Mouse (Mus musculus) brain, embryonic 18.5 days (tissue): ENCODE results near the gene Gal3st2c.
"Not testable (repeated sequence)": the region's sequence is repeated elsewhere in the genome, so short reads cannot be mapped to it uniquely, and the experiment has no call there.

Experiments used
- DNase-seq: peaks from one replicate; pipeline ENCODE4 v3.0.0-alpha.2; 2012; ENCODE audit warnings: low read depth, low spot score

The Gal3st2c gene

DNA sequence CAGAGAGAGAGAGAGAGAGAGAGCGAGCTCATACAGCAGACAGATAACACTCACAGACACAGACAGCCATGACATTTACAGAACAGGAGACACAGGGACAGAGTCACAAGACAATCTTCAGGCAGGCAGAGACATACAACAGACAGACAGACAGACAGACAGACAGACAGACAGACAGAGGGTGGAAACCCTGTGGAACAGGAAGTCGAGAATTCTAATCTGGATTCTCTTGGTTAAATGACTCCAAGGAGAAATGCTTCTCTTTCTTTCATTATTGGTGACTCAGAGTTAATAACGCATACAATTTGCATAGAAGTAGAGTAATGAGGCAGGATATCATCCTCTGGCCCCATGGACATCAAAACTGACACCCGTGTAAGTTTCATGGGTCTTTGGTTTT, 56.2 kb downstream of the Gal3st2c start:
- DNase-seq, result no peak

DNA sequence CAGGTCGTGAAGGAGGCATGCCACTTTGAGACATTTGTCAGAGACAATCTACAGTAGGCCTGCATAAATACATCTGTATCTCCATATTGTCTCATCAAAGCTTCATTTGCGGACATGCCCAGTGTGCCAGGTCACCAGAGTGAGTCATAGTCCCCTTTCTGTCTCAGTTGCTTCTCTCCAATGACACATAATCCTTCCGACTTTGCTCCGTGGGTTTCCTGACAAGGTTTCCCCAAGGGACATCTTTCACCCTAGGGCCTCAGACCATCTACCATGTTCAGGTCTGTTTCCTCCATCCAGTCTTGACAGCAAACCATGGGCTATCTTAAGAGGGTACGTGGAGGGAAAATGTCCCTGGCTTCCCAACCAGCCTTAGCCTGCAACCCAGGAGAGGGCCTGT, 60.8 kb downstream of the Gal3st2c start:
- no peak for DNase-seq

GRCm38 (mm10) chr1:94052373-94052772, 62.1 kb downstream of the Gal3st2c start, which contains the start of gene Pdcd1:
TSS of gene Pdcd1 (minus strand) at chr1:94052553.
- no peak for DNase-seq

- no peak for DNase-seq
These were observed 63.4 kb downstream of the Gal3st2c start for GRCm38 (mm10) chr1:94053530-94054216.

DNA sequence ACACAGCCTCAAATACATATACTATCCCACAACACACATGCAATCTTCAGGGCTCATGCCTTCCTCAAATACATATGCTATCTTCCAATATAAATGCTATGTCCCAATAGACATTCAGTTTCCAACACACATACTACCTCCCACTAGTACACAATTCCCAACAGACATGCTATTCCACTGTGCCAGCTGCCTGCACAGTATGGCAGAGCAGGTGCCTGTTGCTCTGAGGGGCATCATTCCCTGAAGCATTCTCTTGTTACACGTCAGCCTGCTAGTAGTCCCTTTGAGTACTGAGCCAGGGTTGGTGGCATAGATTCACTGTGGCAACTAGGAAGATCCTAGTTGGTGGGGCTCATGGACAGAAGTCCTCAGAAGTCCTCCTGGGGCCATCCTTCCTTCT, 64.2 kb downstream of the Gal3st2c start:
- DNase-seq, result no peak

GRCm38 (mm10) chr1:94055966-94056365, 65.7 kb downstream of the Gal3st2c start:
- DNase-seq, result no peak

DNA sequence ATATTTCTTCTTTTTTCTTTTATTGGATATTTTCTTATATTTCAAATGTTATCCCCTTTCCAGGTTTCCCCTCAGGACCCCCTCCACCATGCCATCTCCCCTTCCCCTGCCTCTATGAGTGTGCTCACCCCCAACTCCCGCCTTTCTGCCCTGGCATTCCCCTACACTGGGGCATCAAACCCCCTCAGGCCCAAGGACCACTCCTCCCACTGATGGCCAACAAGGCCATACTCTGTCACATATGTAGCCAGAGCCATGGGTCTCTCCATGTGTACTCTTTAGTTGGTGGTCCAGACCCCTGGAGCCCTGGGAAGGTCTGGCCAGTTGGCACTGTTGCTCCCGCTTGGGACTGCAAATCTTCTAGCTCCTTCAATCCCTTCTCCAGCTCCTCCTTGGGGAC, 67.1 kb downstream of the Gal3st2c start:
- no peak for DNase-seq

DNA sequence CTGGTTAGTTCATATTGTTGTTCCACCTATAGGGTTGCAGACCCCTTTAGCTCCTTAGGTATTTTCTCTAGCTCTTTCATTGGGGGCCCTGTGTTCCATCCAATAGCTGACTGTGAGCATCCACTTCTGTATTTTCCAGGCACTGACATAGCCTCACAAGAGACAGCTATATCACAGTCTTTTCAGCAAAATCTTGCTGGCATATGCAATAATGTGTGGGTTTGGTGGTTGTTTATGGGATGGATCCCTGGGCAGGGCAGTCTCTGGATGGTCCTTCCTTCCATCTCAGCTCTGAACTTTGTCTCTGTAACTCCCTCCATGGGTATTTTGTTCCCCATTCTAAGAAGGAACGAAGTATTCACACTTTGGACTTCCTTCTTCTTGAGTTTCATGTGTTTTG, 68.0 kb downstream of the Gal3st2c start:
- not testable (repeated sequence) for DNase-seq
